Mouse (Mus musculus) liver, embryonic 15.5 days (tissue): ENCODE results near the gene Tars2. TPM values are rescaled to one million over a fixed set of nuclear protein-coding genes. Genes with fewer than 3 reads are reported as not detected.

Source experiments
- ATAC-seq: fragments of 200-750 bp; cut with Nextera tagmentation; 2 replicates; pipeline ENCODE4 v1.8.0; 2017; ENCODE audit warnings: moderate number of reproducible peaks, mild to moderate bottlenecking, moderate library complexity; ENCODE audit not compliant: insufficient read depth
- H3K27ac ChIP-seq: fragments of 300-500 bp; sonication (generic); replicated peaks from 2 replicates; pipeline ENCODE4 v1.5.1; 2015; ENCODE audit warnings: mild to moderate bottlenecking, inconsistent platforms
- H3K27me3 ChIP-seq: fragments of 300-500 bp; sonication (generic); 2 replicates; pipeline ENCODE4 v1.6.1; 2015; ENCODE audit warnings: mild to moderate bottlenecking, inconsistent platforms
- H3K36me3 ChIP-seq: fragments of 300-500 bp; sonication (generic); replicated peaks from 2 replicates; pipeline ENCODE4 v1.6.1; 2015; ENCODE audit warnings: moderate library complexity, mild to moderate bottlenecking, inconsistent platforms
- H3K4me1 ChIP-seq: fragments of 300-500 bp; sonication (generic); replicated peaks from 2 replicates; pipeline ENCODE4 v1.6.1; 2015; ENCODE audit warnings: inconsistent platforms
- H3K4me2 ChIP-seq: fragments of 300-500 bp; sonication (generic); 2 replicates; pipeline ENCODE4 v1.6.1; 2015; ENCODE audit warnings: moderate library complexity, mild to moderate bottlenecking, inconsistent platforms
- H3K4me3 ChIP-seq: fragments of 300-500 bp; sonication (generic); replicated peaks from 2 replicates; pipeline ENCODE4 v1.5.1; 2015; ENCODE audit warnings: mild to moderate bottlenecking, inconsistent platforms
- H3K9ac ChIP-seq: fragments of 300-500 bp; sonication (generic); 2 replicates; pipeline ENCODE4 v1.6.1; 2015; ENCODE audit warnings: moderate library complexity, mild to moderate bottlenecking, inconsistent platforms
- H3K9me3 ChIP-seq: fragments of 300-500 bp; sonication (generic); replicated peaks from 2 replicates; pipeline ENCODE4 v1.6.1; 2016; ENCODE audit warnings: inconsistent platforms
- WGBS: fragments of 180-500 bp; shearing (Covaris S2); methylation state at CpG from one replicate; pipeline ENCODE4 v1.1.7; 2015; ENCODE audit warnings: mixed read lengths; ENCODE audit not compliant: insufficient replicate concordance; 5-methylcytosine and 5-hydroxymethylcytosine counted together
- polyA plus RNA-seq: library from polyadenylated mRNA; unstranded; fragments of >200 nt; fragmentation: Nextera tagmentation; extraction: Ambion mirVana; gene quantifications from 2 replicates; pipeline ENCODE4 v1.2.1, GENCODE M21; 2015

The Tars2 gene
- polyA plus RNA-seq, 1 experiment from 2014 or later = 33.8 TPM

- Histone ChIP-seq H3K36me3 (peaks cover 3% of the 10 kb centered on the region; the same call in 1 of the 2 replicates), H3K4me1 (peaks cover 36% of the 10 kb centered on the region), H3K27ac (peak overlapping the region; percentile 41; the same call in 1 of the 2 replicates), H3K9me3 (no peaks in the 10 kb centered on the region), H3K9ac (no peak overlapping the region), H3K4me2 (no peak overlapping the region), H3K27me3 (no peaks in the 10 kb centered on the region), H3K4me3 (no peak overlapping the region)
- 38% methylated on average over 13 of the region's 13 CpGs for WGBS
- ATAC-seq = no peak; the same call in 1 of the 2 replicates
These were observed 25.8 kb downstream of the Tars2 start for GRCm38 (mm10) chr3:95734092-95734702.

- Histone ChIP-seq H3K36me3 (peaks cover 3% of the 10 kb centered on the region; the same call in 1 of the 2 replicates), H3K9me3 (no peaks in the 10 kb centered on the region), H3K4me1 (peaks cover 32% of the 10 kb centered on the region), H3K27ac (peak overlapping the region; percentile 33; the same call in 1 of the 2 replicates), H3K27me3 (no peaks in the 10 kb centered on the region), H3K9ac (no peak overlapping the region), H3K4me2 (no peak overlapping the region), H3K4me3 (no peak overlapping the region)
- ATAC-seq = peak; percentile 35; the same call in 1 of the 2 replicates
- 62% methylated on average over 11 of the region's 11 CpGs for WGBS
These were observed 27.1 kb downstream of the Tars2 start for GRCm38 (mm10) chr3:95732744-95733521.

GRCm38 (mm10) chr3:95732297-95732696 is 27.7 kb downstream of the Tars2 start:
- no peak for ATAC-seq
- no peak overlapping the region for H3K4me2 ChIP-seq
- WGBS = 86% methylated on average over 9 of the region's 9 CpGs
- no peaks in the 10 kb centered on the region for H3K27me3 ChIP-seq
- H3K9me3 ChIP-seq = no peaks in the 10 kb centered on the region
- 0 out of 2 replicates have a peak overlapping the region, but pooled peaks have one; percentile 33 for H3K27ac ChIP-seq
- peaks cover 3% of the 10 kb centered on the region; the same call in 1 of the 2 replicates for H3K36me3 ChIP-seq
- H3K9ac ChIP-seq = no peak overlapping the region
- H3K4me1 ChIP-seq = peaks cover 32% of the 10 kb centered on the region
- no peak overlapping the region for H3K4me3 ChIP-seq

GRCm38 (mm10) chr3:95731802-95732201 is 28.2 kb downstream of the Tars2 start:
- no peak overlapping the region for H3K27ac ChIP-seq
- no peak overlapping the region for H3K4me3 ChIP-seq
- H3K9me3 ChIP-seq = no peaks in the 10 kb centered on the region
- H3K4me1 ChIP-seq = peaks cover 32% of the 10 kb centered on the region
- H3K9ac ChIP-seq = no peak overlapping the region
- H3K27me3 ChIP-seq = no peaks in the 10 kb centered on the region
- no peak for ATAC-seq
- no peak overlapping the region for H3K4me2 ChIP-seq
- peaks cover 3% of the 10 kb centered on the region; the same call in 1 of the 2 replicates for H3K36me3 ChIP-seq
- WGBS = 87% methylated on average over 4 of the region's 4 CpGs

GRCm38 (mm10) chr3:95730431-95730830 is 29.6 kb downstream of the Tars2 start:
- no peaks in the 10 kb centered on the region for H3K27me3 ChIP-seq
- no peak overlapping the region for H3K9ac ChIP-seq
- no peak overlapping the region for H3K4me3 ChIP-seq
- H3K27ac ChIP-seq = no peak overlapping the region
- no peaks in the 10 kb centered on the region for H3K36me3 ChIP-seq
- 72% methylated on average over 7 of the region's 7 CpGs for WGBS
- ATAC-seq = no peak
- H3K9me3 ChIP-seq = no peaks in the 10 kb centered on the region
- H3K4me2 ChIP-seq = no peak overlapping the region
- peaks cover 32% of the 10 kb centered on the region for H3K4me1 ChIP-seq

GRCm38 (mm10) chr3:95728906-95729305 is 31.1 kb downstream of the Tars2 start:
- WGBS = 69% methylated on average over 2 of the region's 2 CpGs
- no peaks in the 10 kb centered on the region for H3K36me3 ChIP-seq
- H3K4me1 ChIP-seq = peaks cover 17% of the 10 kb centered on the region
- no peak for ATAC-seq
- H3K27me3 ChIP-seq = no peaks in the 10 kb centered on the region
- no peak overlapping the region for H3K4me2 ChIP-seq
- H3K4me3 ChIP-seq = no peak overlapping the region
- H3K9ac ChIP-seq = no peak overlapping the region
- no peak overlapping the region for H3K27ac ChIP-seq
- H3K9me3 ChIP-seq = no peaks in the 10 kb centered on the region

- no peak overlapping the region for H3K4me2 ChIP-seq
- H3K4me1 ChIP-seq = no peaks in the 10 kb centered on the region
- WGBS = 40% methylated on average over 7 of the region's 7 CpGs
- no peaks in the 10 kb centered on the region for H3K9me3 ChIP-seq
- no peaks in the 10 kb centered on the region for H3K36me3 ChIP-seq
- ATAC-seq = no peak
- no peak overlapping the region for H3K9ac ChIP-seq
- no peak overlapping the region for H3K27ac ChIP-seq
- no peaks in the 10 kb centered on the region for H3K27me3 ChIP-seq
- no peak overlapping the region for H3K4me3 ChIP-seq
These were observed 33.2 kb downstream of the Tars2 start for GRCm38 (mm10) chr3:95726696-95727358.

GRCm38 (mm10) chr3:95725863-95726262 is 34.1 kb downstream of the Tars2 start:
- no peak for ATAC-seq
- WGBS = 67% methylated on average over 7 of the region's 7 CpGs

GRCm38 (mm10) chr3:95722386-95722785 is 37.6 kb downstream of the Tars2 start:
- Histone ChIP-seq H3K4me1 (no peaks in the 10 kb centered on the region), H3K9me3 (no peaks in the 10 kb centered on the region), H3K4me2 (no peak overlapping the region), H3K27me3 (no peaks in the 10 kb centered on the region), H3K27ac (no peak overlapping the region), H3K9ac (no peak overlapping the region), H3K36me3 (no peaks in the 10 kb centered on the region), H3K4me3 (no peak overlapping the region)
- ATAC-seq = no peak
- WGBS = 38% methylated on average over 3 of the region's 3 CpGs

More at GRCm38 (mm10) chr3:95725863-95726262, 34.1 kb downstream of the Tars2 start:
- no peak overlapping the region for H3K9ac ChIP-seq
- H3K4me1 ChIP-seq = no peaks in the 10 kb centered on the region
- H3K9me3 ChIP-seq = no peaks in the 10 kb centered on the region
- H3K36me3 ChIP-seq = no peaks in the 10 kb centered on the region
- no peaks in the 10 kb centered on the region for H3K27me3 ChIP-seq
- H3K4me2 ChIP-seq = no peak overlapping the region
- no peak overlapping the region for H3K4me3 ChIP-seq
- H3K27ac ChIP-seq = no peak overlapping the region

- Histone ChIP-seq H3K27me3 (no peaks in the 10 kb centered on the region), H3K4me3 (no peak overlapping the region), H3K9me3 (no peaks in the 10 kb centered on the region), H3K4me1 (no peaks in the 10 kb centered on the region), H3K27ac (no peak overlapping the region), H3K9ac (no peak overlapping the region), H3K4me2 (no peak overlapping the region), H3K36me3 (no peaks in the 10 kb centered on the region)
- no peak for ATAC-seq
- WGBS = 74% methylated on average over 2 of the region's 2 CpGs
These were observed 41.9 kb downstream of the Tars2 start for GRCm38 (mm10) chr3:95718153-95718552.

GRCm38 (mm10) chr3:95716075-95716474 is 43.9 kb downstream of the Tars2 start:
- H3K4me2 ChIP-seq = no peak overlapping the region
- H3K27ac ChIP-seq = no peak overlapping the region
- no peak overlapping the region for H3K4me3 ChIP-seq
- 74% methylated on average over 1 of the region's 1 CpGs for WGBS
- no peak for ATAC-seq
- no peak overlapping the region for H3K9ac ChIP-seq
- no peaks in the 10 kb centered on the region for H3K9me3 ChIP-seq
- no peaks in the 10 kb centered on the region for H3K36me3 ChIP-seq
- H3K27me3 ChIP-seq = no peaks in the 10 kb centered on the region
- H3K4me1 ChIP-seq = no peaks in the 10 kb centered on the region
